Mouse (Mus musculus): ENCODE measurements around the gene Arhgap27. TPM values are rescaled to one million over a fixed set of nuclear protein-coding genes. Genes with fewer than 3 reads are reported as not detected.

Arhgap27 gene
- total RNA-seq, 2 experiments from 2014 or later, result 7.9 to 9.6 TPM

- no peak for DNase-seq
These were observed 18.0 kb upstream of the Arhgap27 start for GRCm38 (mm10) chr11:103381505-103381904.

- no peak for DNase-seq
These were observed 17.0 kb upstream of the Arhgap27 start for GRCm38 (mm10) chr11:103380460-103380859.

GRCm38 (mm10) chr11:103378341-103378740 is 14.8 kb upstream of the Arhgap27 start:
- DNase-seq, result no peak

- no peak for DNase-seq
These were observed 12.3 kb upstream of the Arhgap27 start for GRCm38 (mm10) chr11:103375772-103376171.

- no peak for DNase-seq
These were observed 11.8 kb upstream of the Arhgap27 start for GRCm38 (mm10) chr11:103375258-103375657.

- no peak for DNase-seq
These were observed 10.4 kb upstream of the Arhgap27 start for GRCm38 (mm10) chr11:103373922-103374321.

GRCm38 (mm10) chr11:103372561-103372960 is 9.1 kb upstream of the Arhgap27 start:
- no peak for DNase-seq

- peak; percentile 24 to 40 for DNase-seq
These were observed 8.6 kb upstream of the Arhgap27 start for GRCm38 (mm10) chr11:103372068-103372467.

- no peak for DNase-seq
These were observed 7.7 kb upstream of the Arhgap27 start for GRCm38 (mm10) chr11:103371222-103371539.

- DNase-seq, result no peak
These were observed 7.1 kb upstream of the Arhgap27 start for GRCm38 (mm10) chr11:103370397-103371221.

GRCm38 (mm10) chr11:103365530-103365929 is 2.0 kb upstream of the Arhgap27 start:
- DNase-seq, result no peak

- DNase-seq, result no peak
These were observed 1.5 kb upstream of the Arhgap27 start for GRCm38 (mm10) chr11:103365022-103365421.

GRCm38 (mm10) chr11:103364335-103364734 is 843 bp upstream of the Arhgap27 start:
- no peak for DNase-seq

- no peak for DNase-seq
These were observed 841 bp downstream of the Arhgap27 start for GRCm38 (mm10) chr11:103362521-103363181.

- no peak for DNase-seq
These were observed 1.4 kb downstream of the Arhgap27 start for GRCm38 (mm10) chr11:103362054-103362432.

GRCm38 (mm10) chr11:103361396-103362053 is 2.0 kb downstream of the Arhgap27 start:
- DNase-seq, result no peak

- DNase-seq, result no peak
These were observed 2.8 kb downstream of the Arhgap27 start for GRCm38 (mm10) chr11:103360661-103361081.

GRCm38 (mm10) chr11:103359841-103360641 is 3.5 kb downstream of the Arhgap27 start:
- peak; percentile 80 to 83 for DNase-seq

GRCm38 (mm10) chr11:103359122-103359521 is 4.4 kb downstream of the Arhgap27 start:
- peak; percentile 53 to 67 for DNase-seq

GRCm38 (mm10) chr11:103358316-103358715 is 5.2 kb downstream of the Arhgap27 start:
- DNase-seq, result no peak

GRCm38 (mm10) chr11:103357710-103358109 is 5.8 kb downstream of the Arhgap27 start:
- DNase-seq, result no peak

GRCm38 (mm10) chr11:103356938-103357670 is 6.4 kb downstream of the Arhgap27 start:
- no peak for DNase-seq

Measured in layer of hippocampus, postnatal 36 days (tissue).